Mouse (Mus musculus) embryo, embryonic 10 days (tissue): ENCODE data around the gene Angptl6.
A peak's percentile ranks its signal among the peaks of the same experiment; 100 is the strongest.

Experiments
- DNase-seq: peaks from one replicate; pipeline ENCODE4 v3.0.0-alpha.2; 2015; ENCODE audit warnings: low spot score

Angptl6 gene

GRCm38 (mm10) chr9:20886563-20886962, 7.0 kb upstream of the Angptl6 start:
- no peak for DNase-seq

DNA sequence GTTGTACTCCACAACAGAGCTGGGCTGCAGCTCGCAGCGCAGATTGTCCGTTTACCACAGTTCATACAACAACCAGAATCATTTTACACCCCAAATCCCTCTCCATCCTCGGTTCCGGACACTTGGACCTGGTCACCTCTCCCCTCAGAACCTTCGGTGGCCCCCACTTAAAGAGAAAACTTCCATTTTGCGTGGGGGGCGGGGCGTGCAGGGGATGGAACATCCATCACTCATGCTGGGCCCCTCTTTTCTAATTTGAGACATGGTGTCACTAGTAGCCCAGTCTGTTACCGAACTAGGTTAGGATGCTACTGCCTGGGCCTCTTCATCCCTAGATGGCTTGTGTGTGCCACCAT, 839 bp downstream of the Angptl6 start:
- DNase-seq = no peak

GRCm38 (mm10) chr9:20878041-20878709, 1.4 kb downstream of the Angptl6 start:
- peak; percentile 100 for DNase-seq

- DNase-seq = no peak
Measured at GRCm38 (mm10) chr9:20877118-20878040, 2.1 kb downstream of the Angptl6 start.

- no peak for DNase-seq
Measured at GRCm38 (mm10) chr9:20876318-20877117, 3.0 kb downstream of the Angptl6 start.

GRCm38 (mm10) chr9:20875021-20875790, 4.3 kb downstream of the Angptl6 start:
- DNase-seq = no peak

- DNase-seq = no peak
Measured at GRCm38 (mm10) chr9:20873521-20873920, 6.0 kb downstream of the Angptl6 start.

- DNase-seq = no peak
Measured at GRCm38 (mm10) chr9:20872991-20873390, 6.5 kb downstream of the Angptl6 start.

DNA sequence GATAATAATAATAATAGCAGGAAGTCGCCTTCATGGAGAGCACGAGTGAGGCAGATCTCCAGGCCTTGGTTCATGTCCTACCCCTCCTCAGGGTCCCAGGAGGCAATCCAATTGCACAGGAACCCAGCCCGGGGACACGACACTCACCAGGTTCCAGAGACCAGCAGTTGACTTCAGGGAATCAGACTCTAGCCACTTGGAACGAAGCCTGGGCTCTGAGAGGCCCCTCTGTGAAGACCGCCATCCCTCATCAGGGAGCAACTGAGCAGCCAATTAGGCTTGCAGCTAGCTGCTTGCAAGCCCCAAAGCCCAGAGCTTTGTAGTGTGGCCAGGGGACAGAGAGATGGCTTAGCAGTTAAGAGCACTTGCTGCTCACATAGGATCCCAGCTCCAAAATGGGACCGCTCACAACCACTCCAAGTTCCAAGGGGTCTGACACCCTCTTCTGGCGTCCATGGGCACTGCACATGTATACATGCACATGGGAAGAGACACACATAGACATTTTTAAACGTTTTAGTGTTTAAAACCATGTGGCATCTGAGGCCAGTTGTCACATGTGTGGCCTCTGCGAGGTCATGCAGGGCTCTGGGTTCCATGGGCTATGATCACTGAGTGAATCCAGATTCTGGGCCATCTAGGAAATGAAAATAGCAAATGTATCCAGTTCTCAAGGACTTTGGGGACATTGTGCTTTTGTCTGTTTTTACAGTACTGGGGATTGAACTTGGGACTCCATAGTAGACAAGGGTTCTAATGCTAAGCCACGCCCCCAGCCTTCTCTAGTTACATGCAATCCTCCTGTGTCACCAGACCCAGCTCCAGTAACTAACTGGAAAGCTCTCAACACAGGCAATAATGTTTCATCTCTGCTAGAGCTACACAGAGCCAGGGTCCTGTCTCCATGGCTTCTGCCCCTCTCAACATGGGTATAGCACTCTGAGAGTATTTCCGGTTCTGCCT, 9.0 kb downstream of the Angptl6 start:
- DNase-seq = no peak

- DNase-seq = no peak
Measured at GRCm38 (mm10) chr9:20869246-20869645, 10.3 kb downstream of the Angptl6 start.

DNA sequence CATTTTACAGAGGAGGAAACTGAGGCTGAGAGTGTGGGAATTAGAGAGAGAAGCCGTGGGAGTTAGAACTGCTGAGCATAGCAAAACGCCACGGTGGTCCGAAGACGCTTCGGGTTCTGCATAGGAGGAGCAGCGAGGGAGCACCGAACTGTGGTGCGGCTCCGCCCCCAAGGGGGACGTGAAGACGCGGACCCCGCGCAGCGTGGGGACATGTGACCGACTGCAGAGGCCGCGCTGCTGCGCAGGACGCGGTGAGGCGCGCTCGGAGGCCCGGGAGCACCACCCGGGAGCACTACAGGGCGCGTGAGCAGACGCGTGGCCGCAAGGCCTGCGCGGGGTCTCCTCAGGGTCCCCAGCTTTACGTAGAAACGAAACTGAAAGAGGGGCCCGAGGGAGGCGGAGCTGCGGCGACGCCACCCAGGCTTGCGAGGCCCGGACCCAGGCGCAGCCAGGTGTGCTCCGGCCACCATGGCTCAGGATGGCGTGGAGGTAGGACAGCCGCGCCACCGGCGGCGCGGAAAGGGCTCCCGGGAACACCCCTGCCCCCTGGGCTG, 11.0 kb downstream of the Angptl6 start, which contains the start of gene A230050P20Rik:
A230050P20Rik (plus strand) TSS at position 195 of the 554 bp plus-strand sequence.
- no peak for DNase-seq

- no peak for DNase-seq
Measured at GRCm38 (mm10) chr9:20866879-20867278, 12.6 kb downstream of the Angptl6 start.

DNA sequence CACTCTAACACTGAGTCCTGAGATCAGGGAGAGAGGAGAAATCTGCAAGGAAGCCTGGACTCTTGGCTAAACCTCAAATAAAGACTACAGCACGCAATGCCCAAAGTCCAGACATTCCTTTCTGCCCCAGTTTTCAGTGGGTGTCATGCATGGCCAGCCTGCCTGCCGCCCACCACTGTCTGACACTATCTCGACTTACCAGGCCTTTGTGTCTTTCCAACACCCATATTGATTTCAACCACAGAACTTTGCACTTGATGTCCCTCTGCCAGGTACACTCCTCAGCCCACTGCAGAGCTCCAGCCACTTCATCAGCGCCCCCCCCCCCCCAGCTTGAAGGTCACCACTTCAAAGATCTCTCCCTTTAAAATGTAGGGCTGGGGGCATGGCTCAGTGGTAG, 17.3 kb downstream of the Angptl6 start:
- no peak for DNase-seq

GRCm38 (mm10) chr9:20861821-20862220, 17.7 kb downstream of the Angptl6 start:
- peak; percentile 63 for DNase-seq

DNA sequence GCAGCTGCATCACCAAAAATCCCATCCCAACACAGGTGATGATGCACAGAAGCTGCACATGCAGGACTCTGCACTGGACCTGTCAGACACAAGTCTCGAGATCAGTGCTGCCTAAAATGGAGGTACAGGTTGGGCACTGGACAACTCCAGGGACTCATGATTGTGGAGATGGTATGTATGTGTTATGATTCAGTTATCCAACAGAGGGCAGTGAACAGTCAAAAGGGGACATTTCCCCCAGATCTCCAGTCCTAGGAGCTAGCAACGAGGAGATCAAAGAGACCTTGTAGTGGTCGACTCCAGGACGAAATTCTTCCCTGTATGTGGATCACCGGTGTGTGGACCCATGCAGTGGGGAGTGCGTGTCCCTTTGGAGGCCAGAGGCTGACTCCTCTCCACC, 19.6 kb downstream of the Angptl6 start:
- peak; percentile 15 for DNase-seq

GRCm38 (mm10) chr9:20857131-20857530, 22.4 kb downstream of the Angptl6 start:
- peak; percentile 83 for DNase-seq

GRCm38 (mm10) chr9:20850179-20850578, 29.3 kb downstream of the Angptl6 start:
- no peak for DNase-seq

DNA sequence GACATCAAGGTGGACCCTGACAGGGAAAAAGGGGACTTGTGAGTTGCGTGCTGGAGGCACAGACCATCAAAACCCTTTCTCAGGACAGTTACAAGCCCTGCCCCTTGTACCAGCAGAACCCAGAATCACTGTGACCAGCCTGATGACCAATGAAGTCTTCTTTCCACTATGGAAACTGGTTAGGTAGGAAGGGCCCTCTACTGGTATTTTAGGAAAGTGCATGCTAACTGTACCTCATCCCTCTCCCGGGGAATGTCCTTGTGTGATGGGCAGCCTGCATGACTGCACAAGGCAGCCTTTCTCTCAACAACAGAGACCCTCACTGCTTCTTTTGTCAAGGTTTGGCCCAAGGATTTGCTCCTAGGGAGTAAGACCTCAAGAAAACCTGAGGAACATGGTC, 36.9 kb downstream of the Angptl6 start:
- peak; percentile 48 for DNase-seq

DNA sequence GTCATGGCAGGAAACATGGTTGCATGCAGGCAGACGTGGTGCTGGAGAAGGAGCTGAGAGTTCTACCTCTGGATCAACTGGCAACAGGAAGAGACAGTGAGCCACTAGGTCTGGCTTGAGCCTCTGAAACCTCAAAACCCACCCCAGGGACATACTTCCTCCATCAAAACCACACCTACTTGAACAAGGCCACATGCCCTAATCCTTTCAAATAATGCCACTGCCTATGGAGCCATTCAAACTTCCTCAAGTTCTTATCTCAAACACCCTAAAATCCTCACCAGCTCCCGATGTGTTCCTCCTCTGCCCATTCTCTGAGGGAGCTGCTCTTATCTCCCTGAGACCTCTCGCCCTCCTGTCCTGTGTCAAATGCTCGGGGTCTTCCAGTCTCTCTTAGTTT, 37.3 kb downstream of the Angptl6 start:
- no peak for DNase-seq

GRCm38 (mm10) chr9:20838931-20839330, 40.6 kb downstream of the Angptl6 start:
- DNase-seq = no peak
